Mouse (Mus musculus) testis, adult 2 months (tissue): ENCODE results near the gene Atg101. TPM values are rescaled to one million over a fixed set of nuclear protein-coding genes. Genes with fewer than 3 reads are reported as not detected.

Experiments
- H3K27ac ChIP-seq: fragments of 200-500 bp; 2 replicates; pipeline ENCODE4 v1.5.1; 2012; ENCODE audit warnings: low read depth, low read length; ENCODE audit not compliant: control insufficient read depth, insufficient read depth
- H3K27me3 ChIP-seq: fragments of 200-500 bp; 2 replicates; pipeline ENCODE4 v1.6.1; 2012; ENCODE audit warnings: mild to moderate bottlenecking, low read length, moderate library complexity; ENCODE audit not compliant: control insufficient read depth, insufficient read depth
- H3K36me3 ChIP-seq: fragments of 200-500 bp; 2 replicates; pipeline ENCODE4 v1.6.1; 2012; ENCODE audit warnings: mild to moderate bottlenecking, low read length; ENCODE audit not compliant: control insufficient read depth, insufficient read depth
- H3K4me1 ChIP-seq: fragments of 200-500 bp; 2 replicates; pipeline ENCODE4 v1.6.1; 2012; ENCODE audit warnings: low read length; ENCODE audit not compliant: control insufficient read depth, insufficient read depth
- H3K4me3 ChIP-seq: fragments of 200-500 bp; 2 replicates; pipeline ENCODE4 v1.5.1; 2012; ENCODE audit warnings: low read depth, mild to moderate bottlenecking, low read length, moderate library complexity, mixed read lengths; ENCODE audit not compliant: control insufficient read depth
- CTCF ChIP-seq: fragments of 200-500 bp; IDR thresholded peaks from 2 replicates; pipeline ENCODE4 v1.5.1; 2012; ENCODE audit warnings: low read depth, mild to moderate bottlenecking, inconsistent platforms, low read length, moderate library complexity; ENCODE audit not compliant: control insufficient read depth, insufficient read depth, insufficient replicate concordance
- POLR2A ChIP-seq: fragments of 200-500 bp; IDR thresholded peaks from 2 replicates; pipeline ENCODE4 v1.6.1; 2012; ENCODE audit warnings: low read depth, mild to moderate bottlenecking, inconsistent platforms, low read length, moderate library complexity; ENCODE audit not compliant: control insufficient read depth
- polyA plus RNA-seq: library from polyadenylated mRNA; depleted of rRNA; stranded (reverse); fragments of >200 nt; gene quantifications from 2 replicates; pipeline ENCODE4 v1.2.3, GENCODE M21; 2012

Gene Atg101
- polyA plus RNA-seq, 1 experiment: 17.5 TPM

- peak overlapping the region; percentile 15; the same call in 1 of the 2 replicates for H3K27ac ChIP-seq
- H3K4me1 ChIP-seq: peaks cover 5% of the 10 kb centered on the region
These were observed 4.6 kb upstream of the Atg101 start for GRCm38 (mm10) chr15:101279430-101279999.

GRCm38 (mm10) chr15:101282471-101282870 is 1.6 kb upstream of the Atg101 start:
- Histone ChIP-seq H3K4me3 (no peak overlapping the region), H3K4me1 (peaks cover 9% of the 10 kb centered on the region), H3K36me3 (peaks cover 2% of the 10 kb centered on the region), H3K27ac (no peak overlapping the region), H3K27me3 (no peaks in the 10 kb centered on the region)
- no peak for TF ChIP-seq POLR2A
- TF ChIP-seq CTCF: no peak

More at GRCm38 (mm10) chr15:101279430-101279999, 4.6 kb upstream of the Atg101 start:
- Histone ChIP-seq H3K36me3 (no peaks in the 10 kb centered on the region), H3K27me3 (no peaks in the 10 kb centered on the region), H3K4me3 (no peak overlapping the region)
- TF ChIP-seq CTCF (no peak), POLR2A (no peak)

- no peak overlapping the region for H3K27ac ChIP-seq
- H3K4me1 ChIP-seq: peaks cover 7% of the 10 kb centered on the region
- H3K4me3 ChIP-seq: peak overlapping the region; percentile 95
- no peaks in the 10 kb centered on the region for H3K27me3 ChIP-seq
- peaks cover 2% of the 10 kb centered on the region for H3K36me3 ChIP-seq
- peak; percentile 12; the same call in 1 of the 2 replicates for TF ChIP-seq CTCF
- TF ChIP-seq POLR2A: no peak
These were observed 725 bp upstream of the Atg101 start for GRCm38 (mm10) chr15:101283183-101283910.

- TF ChIP-seq POLR2A: no peak
- TF ChIP-seq CTCF: peak; percentile 53; the same call in 1 of the 2 replicates
- H3K27ac ChIP-seq: no peak overlapping the region
- H3K4me3 ChIP-seq: no peak overlapping the region
- H3K36me3 ChIP-seq: peaks cover 2% of the 10 kb centered on the region
- H3K4me1 ChIP-seq: peaks cover 5% of the 10 kb centered on the region
- H3K27me3 ChIP-seq: no peaks in the 10 kb centered on the region
These were observed 2.2 kb downstream of the Atg101 start for GRCm38 (mm10) chr15:101286129-101286770.

- H3K36me3 ChIP-seq: peaks cover 2% of the 10 kb centered on the region
- no peak overlapping the region for H3K27ac ChIP-seq
These were observed 3.3 kb downstream of the Atg101 start for GRCm38 (mm10) chr15:101287361-101287760.

GRCm38 (mm10) chr15:101290354-101290753 is 6.3 kb downstream of the Atg101 start:
- Histone ChIP-seq H3K27me3 (no peaks in the 10 kb centered on the region), H3K36me3 (peaks cover 2% of the 10 kb centered on the region), H3K27ac (no peak overlapping the region), H3K4me1 (no peaks in the 10 kb centered on the region), H3K4me3 (no peak overlapping the region)
- TF ChIP-seq CTCF: no peak
- TF ChIP-seq POLR2A: no peak

More at GRCm38 (mm10) chr15:101287361-101287760, 3.3 kb downstream of the Atg101 start:
- TF ChIP-seq CTCF: no peak
- TF ChIP-seq POLR2A: no peak
- H3K4me1 ChIP-seq: peaks cover 5% of the 10 kb centered on the region
- no peak overlapping the region for H3K4me3 ChIP-seq
- no peaks in the 10 kb centered on the region for H3K27me3 ChIP-seq

GRCm38 (mm10) chr15:101292012-101292411 is 7.9 kb downstream of the Atg101 start:
- Histone ChIP-seq H3K4me1 (no peaks in the 10 kb centered on the region), H3K36me3 (peaks cover 2% of the 10 kb centered on the region), H3K4me3 (no peak overlapping the region), H3K27ac (no peak overlapping the region), H3K27me3 (no peaks in the 10 kb centered on the region)
- no peak for TF ChIP-seq POLR2A
- no peak for TF ChIP-seq CTCF
